Mouse (Mus musculus) adrenal gland (tissue): ENCODE measurements around the gene Ppp1r14b.

Source experiments
- intact Hi-C: fragments of 180-260 bp; cut with DNase I; formaldehyde crosslinking; loops from one replicate; pipeline ENCODE4 v1.15.1; 2025
- long read RNA-seq, 2 experiments: library from polyadenylated mRNA; unstranded; transcript quantifications; one replicate each; pipeline ENCODE4 v2.0.0; 2020; ENCODE audit warnings: borderline replicate concordance in 1 of 2; ENCODE audit not compliant: insufficient replicate concordance in 1 of 2

The Ppp1r14b gene
- long read RNA-seq, experiment 1, transcript Ppp1r14b-201 (4 exons, 999 nt) = major isoform, 36 of 37 reads
- long read RNA-seq, experiment 1, partial matches to known transcripts = 0 of 37 reads
- long read RNA-seq, experiment 1, other reads (novel, unspliced or antisense) = 1 of 37 reads
- long read RNA-seq, experiment 2, transcript Ppp1r14b-201 (4 exons, 999 nt) = major isoform, 41 of 47 reads
- long read RNA-seq, experiment 2, partial matches to known transcripts = 1 of 47 reads
- long read RNA-seq, experiment 2, other reads (novel, unspliced or antisense) = 2 of 47 reads

DNA sequence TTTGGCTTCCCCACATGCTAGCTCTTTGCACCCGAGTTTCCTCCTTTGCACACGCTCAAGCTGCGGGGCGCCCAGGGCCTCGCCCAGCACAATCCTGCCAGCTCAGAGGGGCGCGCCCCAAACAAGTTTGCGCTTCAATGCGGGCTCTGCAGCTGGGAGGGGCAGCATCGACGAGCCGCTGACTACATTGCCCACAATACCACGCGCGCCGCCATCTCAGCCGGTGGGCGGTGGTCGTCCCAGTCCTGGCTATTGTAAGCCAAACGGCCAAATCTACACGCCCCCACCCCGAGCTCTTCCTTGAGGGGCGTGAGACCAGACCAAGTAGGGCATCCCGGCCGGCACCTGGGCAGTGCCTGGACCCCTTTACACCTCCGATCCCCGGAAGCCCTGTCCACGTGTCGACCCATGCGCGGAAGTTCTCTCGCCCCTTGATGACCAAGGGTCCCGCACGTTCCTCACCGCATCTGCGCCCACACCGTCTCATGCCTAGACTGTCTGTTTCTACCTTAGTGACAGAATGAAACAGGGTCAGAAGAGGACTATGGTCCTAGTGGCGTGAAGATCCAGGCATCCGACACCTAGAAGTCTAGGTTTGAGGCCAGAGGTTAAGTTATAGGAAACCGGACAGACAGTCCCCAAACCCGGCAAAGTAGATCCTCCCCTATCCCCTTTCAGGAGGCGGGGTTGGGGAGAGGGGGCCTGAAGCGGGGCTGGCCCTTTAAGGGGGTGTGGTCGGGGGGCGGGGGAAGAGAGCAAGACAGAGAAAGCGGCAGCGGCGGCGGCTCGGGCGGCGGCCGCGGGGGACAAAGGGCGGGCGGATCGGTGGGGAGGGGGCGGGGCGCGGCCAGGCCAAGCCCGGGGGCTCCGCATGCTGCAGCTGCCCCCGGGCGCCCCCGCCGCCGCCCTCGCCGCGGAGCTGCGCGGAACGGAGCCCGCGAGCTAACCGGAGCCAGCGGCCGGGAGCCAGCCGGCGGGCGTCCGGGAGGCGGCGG, at the start of gene Ppp1r14b:
TSS of gene Ppp1r14b (plus strand) at position 758 of the 995 bp plus-strand sequence.
- intact Hi-C loops = loop anchor here (5.0 kb wide), 2 partner anchors 32 to 47 kb away; partner anchors contain the start of genes Bad, Catsperz and Gpr137

DNA sequence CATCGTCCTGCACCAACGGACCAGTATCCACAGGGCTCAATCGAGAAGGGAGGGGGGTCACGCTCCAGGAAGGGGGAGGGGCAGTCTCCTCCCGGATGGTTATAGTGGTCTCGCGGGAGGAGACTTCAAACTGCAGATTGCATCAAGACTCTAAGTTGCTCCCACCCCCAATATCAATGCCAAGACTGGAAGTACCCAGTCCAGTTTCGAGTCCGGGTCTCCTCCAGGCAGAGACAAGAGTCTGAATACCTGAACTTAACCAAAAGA, 49.5 kb upstream of the Ppp1r14b start, which contains the start of gene Catsperz:
TSS of gene Catsperz (minus strand) at position 74 of the 267 bp plus-strand sequence.
- intact Hi-C loops = loop anchor here (5.0 kb wide), 1 partner anchor 47 kb away; the partner anchor contains the start of gene Ppp1r14b

DNA sequence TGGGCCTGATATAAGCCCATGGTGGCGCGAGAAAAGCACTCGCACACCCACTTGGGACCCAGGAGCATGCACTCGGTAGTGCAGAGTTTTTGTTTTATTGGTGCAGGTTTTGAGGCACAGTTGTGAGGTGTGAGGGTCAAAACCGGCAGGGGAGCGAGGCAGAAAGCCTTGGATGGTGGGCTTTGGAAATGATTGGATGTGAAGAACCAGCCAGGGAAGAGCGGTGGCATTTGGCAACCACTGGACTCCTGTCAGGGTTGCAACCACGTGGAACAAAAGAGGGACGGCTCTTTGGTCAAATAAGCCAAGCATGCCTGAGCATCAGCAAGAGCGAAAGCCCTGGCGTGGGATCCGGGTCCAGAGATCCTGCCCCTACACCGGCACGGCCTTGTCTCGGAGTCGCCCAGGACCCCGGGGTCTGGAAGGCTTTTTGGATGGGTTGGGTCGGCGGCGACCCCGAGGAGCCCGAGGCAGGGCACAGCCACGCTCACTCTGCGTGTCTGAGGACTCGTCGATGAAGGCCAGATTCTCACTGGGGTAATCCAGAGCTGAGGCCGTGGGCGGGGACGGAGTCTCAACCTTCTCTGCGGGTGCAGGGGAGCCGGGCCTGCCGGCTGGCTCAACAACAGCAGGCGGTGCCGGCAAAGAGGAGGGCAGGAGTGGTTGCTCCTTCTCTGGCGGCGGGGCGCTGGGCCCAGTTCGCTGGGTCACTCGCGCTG, 49.0 kb upstream of the Ppp1r14b start:
- intact Hi-C loops = loop anchor here (5.0 kb wide), 1 partner anchor 47 kb away; the partner anchor contains the start of gene Ppp1r14b

DNA sequence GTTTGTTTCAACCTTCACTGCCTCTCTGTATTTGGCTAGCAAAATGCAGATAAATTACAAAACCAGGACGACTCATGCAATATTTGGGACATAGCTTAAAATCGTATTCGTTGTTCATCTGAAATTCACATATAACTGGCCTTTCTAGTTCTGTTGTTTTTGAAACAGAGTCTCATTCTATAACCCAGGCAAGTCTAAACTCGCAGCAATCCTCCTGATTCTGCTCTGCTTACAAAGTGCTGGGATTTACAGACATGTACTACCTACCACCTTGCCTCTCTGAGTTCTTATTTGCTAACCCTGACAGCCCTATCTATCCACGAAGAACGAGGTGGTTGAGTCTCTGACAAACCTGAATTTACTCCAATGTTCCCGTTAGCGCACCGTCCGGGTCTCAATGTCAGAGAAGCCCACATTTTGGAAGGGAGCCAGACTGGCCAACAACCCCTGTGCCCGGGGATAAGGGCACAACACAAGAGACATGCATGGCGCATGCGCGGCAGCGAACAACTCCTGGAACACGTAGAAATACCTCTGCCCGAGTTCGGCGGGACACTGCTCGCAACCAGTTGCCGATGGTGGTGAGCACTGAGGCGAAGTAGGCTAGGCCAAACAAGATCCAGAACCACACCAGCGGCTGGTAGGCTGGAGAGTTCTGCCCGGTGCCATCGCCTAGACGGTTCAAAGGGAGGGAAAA, 48.1 kb upstream of the Ppp1r14b start:
- intact Hi-C loops = loop anchor here (5.0 kb wide), 1 partner anchor 46 kb away; the partner anchor contains the start of gene Ppp1r14b

DNA sequence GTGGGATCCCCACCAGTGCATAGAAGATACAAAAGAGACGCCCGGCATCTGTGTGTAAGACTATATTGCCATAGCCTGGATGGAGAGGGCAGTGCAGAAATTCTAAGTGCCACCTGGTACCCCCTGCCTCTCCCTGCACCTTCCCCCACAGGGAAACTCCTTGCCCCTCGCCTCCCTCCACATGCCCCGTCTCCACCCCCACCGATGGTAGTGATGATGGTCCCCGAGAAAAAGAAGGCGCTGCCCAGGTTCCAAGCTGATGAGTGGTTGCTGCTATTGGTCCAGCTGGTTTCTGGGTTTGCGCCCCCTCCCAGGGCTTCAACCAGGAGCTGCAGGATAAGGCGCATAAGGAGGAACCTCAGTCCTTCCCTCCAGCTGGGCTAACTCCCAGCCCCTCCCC, 46.7 kb upstream of the Ppp1r14b start:
- intact Hi-C loops = loop anchor here (2.0 to 5.0 kb wide), 2 partner anchors 44 to 85 kb away; partner anchors contain the start of gene Ppp1r14b

DNA sequence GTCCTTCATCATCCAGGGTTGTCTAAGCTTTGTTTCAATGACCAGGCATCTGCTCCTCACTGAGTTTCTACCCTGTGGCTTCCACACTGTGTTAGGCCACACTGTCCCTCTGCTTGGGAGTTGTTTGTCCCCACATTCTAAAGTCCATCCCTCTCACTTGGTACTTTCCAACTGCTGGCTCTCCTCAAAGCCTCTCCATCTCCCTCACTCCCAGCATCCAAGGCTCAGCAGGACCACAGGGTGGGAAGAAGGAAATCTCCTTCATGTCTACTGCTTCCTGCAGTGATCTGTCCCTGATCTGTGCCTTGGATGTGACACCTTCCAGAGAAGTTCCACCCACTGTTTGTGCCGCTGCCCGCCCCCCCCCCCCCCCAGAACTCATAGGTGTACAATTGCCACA, 43.8 kb upstream of the Ppp1r14b start:
- intact Hi-C loops = no loop called here

DNA sequence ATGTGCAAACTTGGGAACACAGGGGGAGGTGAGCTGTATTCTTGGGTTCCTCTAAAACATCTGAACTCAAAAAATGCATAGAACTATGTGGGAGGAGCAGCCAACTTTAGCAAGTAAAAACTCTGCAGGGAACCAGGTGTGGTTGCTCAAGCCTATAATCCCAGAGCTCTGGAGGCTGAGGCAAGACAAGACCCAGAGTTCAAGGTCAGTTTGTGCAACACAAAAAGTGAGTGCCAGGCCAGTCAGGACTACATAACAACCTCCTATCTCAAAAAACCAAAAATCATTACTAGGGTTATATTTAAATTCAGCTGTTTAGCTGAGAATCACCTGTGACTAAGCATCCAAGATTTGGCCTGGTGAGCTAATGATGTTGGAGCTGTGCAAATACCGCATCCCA, 42.8 kb upstream of the Ppp1r14b start:
- intact Hi-C loops = no loop called here

DNA sequence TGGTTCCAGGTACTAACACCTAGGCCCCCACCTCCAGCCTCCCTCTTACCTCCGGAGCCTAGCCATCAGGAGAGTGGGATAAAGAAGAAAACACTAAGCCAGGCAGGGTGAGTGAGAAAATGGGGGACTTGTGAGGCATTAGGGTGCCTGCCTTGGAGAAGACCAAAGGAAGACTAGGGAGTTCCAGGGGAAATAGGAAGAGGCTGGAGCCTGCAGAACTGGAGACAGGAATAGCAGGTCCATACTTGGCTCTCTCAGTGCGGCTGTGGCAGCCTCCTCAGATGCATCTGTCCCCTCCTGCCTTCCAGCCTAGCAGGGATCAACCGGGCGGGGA, 41.7 kb upstream of the Ppp1r14b start:
- intact Hi-C loops = no loop called here

DNA sequence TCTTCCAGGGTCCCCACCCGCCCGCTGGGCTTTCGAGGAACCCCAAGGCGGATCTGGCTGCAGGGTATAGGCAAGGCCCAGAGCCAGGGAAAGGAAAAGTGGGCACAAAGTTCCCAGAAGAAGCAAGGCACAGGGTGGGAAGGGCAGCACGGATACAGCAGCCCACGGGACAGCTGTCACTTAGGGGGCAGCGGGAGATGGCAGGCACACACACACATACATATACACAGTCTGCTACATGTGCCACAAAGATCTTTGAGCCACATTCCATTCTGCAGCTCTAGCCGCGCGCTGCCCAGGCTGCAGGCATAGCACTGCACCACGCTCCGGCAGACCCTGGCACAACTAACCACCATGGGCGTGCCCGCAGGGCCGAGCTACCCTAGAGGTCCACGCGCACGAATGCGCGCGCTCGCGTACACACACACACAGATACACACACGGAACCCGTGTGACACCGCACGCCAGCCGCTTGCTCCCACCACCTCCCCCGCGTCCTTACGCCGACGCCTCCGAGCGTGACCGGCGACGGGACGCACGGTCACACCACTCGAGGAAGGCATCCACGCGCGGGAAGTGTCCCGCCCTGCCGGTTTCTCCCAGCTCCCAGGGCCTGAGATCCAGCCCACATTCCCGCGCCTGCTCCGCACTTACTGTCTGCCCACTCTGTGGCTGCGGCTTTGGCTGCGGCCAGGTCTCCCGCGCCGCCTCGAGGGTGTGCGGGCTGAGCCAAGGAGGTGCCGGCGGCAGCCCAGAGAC, 41.2 kb upstream of the Ppp1r14b start:
- intact Hi-C loops = no loop called here

DNA sequence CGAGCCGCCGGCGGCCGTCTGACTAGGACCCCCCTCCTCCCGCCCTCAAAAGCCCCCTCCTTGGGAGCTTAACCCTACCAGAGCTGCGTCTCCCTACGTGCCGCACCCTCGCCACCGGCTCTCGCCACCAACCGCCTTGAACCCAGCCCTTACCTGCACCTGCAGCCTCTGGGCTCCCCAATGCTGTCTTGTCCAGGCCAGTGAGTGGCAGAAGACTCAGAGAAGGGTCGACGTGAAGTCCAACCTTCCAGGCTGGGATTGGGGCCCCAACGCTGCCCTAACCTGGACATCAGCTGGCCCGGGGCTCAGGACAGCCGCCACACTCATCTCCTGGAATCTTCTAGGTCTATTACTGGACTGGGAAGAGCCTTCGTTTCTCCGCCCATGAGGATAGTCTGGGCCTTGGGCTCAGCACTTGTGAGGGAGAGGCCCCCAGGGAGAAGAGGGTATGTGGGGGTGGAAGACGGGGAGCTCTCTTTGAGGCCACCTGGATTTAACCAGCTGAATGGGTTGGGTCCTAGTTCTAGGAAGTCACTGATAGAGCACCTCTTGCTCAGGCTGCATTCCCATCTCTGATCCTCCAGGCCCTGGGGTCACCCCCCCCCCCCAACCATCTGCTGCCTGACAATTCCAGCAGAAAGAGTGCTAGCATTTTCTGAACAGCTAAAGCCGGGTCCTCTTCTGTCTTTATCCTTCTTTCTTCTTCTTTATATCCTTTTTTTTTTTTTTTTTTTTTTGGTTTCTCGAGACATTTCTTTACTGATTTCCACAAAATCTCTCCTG, 40.4 kb upstream of the Ppp1r14b start, which contains the start of gene Kcnk4:
TSS of gene Kcnk4 (minus strand) at position 321 of the 783 bp plus-strand sequence.
- intact Hi-C loops = no loop called here

DNA sequence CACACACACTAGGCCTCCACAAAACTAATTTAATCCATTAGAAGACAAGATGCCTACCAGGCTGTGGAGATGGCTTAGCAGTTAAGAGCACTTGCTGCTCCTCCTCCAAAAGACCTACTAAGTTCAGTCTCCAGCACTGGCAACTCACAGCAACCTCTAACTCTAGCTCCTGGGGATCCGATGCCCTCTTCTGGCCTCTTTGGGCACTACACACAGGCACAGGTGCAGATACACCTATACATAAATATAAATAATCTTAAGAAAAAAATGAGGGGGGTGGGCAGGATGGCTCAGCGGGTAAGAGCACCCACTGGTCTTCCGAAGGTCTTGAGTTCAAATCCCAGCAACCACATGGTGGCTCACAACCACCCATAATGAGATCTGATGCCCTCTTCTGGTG, 38.5 kb upstream of the Ppp1r14b start:
- intact Hi-C loops = no loop called here

DNA sequence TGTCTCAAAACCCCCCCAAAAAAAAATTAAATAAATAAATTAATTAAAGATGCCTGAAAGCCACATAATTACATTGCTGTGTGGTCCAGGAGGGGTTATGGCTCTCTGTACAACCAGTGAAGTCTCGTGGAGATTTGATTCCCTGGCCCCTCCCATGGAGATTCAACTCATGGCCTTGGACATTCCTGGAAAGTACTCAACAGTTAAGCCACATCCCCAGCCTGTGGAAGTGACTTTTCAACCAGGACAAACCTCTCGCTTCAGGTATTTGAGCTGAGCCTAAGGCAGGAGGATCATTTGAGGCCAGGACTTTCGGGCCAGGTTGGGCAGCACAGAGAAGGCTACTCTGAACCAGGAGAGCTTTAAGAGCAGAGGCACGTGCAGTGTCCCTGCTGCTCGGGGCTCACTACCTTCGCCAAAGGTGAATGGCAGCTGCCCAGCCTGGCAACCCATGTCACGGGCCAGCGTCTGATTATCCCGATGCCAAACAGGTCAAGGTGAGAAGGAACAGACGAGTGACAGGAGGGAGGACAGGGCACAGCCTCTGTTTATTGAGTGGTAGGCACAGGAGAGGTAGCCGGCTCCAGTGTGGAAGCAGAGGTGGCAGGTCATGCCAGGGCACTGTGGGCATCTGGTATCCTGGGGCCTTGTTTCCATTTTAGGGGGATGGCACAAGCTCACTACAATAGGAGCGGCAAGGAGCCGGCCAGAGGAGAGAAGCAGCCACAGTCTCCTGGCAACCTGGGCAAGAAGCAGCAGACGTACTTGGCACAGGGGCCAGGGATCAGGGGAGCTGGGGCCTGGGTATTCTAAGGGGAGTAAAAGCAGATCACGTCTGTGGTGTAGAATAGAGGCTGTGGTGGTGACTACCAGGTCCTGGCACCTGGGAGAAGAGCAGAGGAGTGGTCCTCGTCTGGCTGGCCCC, 37.0 kb upstream of the Ppp1r14b start:
- intact Hi-C loops = no loop called here

DNA sequence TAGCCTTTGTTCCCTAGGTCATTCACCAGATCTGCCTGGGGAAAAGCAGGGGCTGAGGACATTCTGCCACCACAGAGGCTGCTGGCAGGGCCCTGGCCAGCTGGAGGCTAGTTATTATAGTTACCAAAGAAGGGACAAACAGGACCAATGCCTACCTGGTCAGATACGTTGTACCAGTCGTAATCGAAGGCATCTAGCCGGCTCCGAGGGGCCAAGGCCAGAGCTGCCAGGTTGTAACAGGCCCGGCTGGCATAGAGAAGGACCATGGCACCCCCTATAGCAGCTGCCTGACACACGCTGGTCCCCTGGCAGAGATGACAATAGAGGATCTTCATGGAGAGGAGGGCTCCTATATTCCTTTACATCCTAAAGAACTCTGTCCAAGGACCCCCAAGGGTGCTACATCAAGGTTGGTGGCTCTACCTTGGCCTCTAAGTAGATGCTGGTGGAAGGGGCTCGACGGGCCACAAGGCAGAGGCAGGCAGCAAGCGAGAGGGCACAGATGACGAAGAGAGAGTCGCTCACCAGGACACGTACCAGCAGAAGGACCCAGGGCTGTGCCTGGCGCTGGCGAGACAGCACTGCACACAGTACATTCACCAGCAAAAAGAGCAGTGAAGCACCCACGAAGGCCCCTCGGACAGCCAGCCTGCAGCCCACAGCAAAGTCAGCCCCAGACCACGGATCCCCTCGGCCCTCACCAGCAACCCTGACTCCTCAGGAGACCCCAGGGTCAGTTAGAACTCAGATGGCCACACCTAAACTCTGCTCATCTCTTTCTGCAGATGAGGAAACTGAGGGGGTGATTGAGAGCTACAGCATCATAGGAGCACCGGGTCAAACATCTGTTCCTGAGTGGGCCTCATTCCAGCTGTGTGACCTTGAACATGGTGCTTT, 35.4 kb upstream of the Ppp1r14b start:
- intact Hi-C loops = loop anchor here (5.0 kb wide), 1 partner anchor 38 kb away; the partner anchor contains the start of gene Plcb3

DNA sequence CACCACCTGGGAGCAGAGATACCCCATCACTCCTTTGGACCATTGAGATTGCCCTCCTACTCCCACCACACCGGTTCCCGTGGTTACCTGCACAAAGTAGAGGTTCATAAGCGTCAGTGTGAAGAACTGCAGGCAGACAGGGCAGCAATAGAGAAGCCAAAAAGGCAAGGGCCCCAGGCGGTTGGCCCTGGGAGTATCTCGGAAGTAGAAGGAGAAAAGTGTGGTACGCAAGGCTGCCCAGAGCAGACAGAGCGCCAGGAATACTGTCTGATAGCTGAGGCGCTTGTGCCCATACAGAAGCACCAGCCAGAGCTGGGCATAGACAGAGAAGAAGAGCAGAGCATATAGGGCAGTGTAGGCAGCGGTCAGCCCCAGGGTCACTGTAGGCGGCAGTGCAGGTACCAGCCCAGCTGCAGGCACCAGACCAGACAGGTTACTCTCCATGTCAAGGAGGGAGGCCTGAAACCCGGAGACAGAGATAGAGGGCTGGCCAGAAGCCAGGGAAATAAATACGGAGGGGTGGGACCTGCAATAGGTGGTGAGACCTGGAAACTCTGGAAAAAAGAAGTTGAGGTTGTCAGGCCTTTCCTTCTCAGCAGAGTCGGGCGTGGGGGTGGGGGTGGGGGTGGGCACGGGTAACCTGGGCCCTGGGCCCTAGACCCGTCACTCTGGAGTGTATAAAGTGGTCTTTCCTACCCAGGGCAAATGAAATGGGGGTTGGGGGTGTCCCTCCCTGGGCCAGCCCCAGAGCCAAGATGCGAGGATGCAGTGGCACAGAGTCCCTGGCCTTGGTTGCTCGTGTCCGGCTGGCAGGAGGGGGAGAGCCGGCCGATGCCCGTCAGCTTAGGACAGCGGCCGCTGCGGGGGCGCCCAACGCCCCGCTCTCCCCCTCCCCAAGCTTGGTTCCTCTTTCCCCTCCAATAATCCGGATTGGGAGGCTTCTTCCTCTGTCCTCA, 34.1 kb upstream of the Ppp1r14b start:
- intact Hi-C loops = loop anchor here (5.0 kb wide), 1 partner anchor 37 kb away; the partner anchor contains the start of gene Plcb3

DNA sequence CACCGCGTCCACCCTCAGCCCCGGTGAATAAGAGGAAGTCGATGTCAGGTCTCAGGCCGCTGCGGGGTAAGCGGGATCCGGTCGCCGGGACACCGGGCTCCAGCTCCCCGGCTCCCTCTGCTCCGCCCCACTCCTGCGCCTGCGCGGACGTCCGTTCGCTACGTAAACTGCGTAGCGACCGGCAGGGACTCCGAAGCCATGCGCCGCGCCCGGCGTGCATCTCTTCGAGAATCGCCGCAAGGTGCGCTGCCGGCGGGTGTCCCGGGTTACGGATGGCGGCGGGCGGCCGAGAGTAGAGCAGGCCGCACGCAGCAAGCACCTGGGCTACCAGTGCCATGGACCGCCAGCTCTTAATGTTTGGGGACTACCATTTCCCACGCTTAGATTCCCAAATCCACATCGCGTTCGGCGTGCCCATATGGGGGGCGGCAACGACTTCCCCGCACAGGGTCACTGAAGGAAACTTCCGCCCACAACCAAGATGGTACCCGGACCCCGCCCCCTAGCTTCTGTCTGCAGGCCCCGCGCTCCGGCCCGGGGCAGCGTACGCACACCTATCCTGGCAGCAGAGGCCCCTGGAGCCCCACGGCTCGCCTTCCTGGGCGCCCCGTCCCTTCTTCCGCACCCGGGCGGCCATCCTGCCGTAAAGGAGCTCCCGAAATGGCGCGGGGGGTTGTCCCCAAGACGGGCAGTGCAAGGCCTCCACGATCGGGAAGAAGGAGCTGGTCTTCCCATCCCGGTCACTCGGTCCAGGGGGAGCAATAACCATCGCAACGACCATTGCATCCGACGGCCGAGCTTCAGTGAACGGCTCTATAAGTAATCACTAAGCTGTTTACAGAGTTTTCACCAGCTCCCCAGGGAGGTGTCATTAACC, 33.2 kb upstream of the Ppp1r14b start, which contains the start of gene Bad:
TSS of gene Bad (plus strand) at position 490 of the 877 bp plus-strand sequence.
- intact Hi-C loops = loop anchor here (5.0 kb wide), 1 partner anchor 36 kb away; the partner anchor contains the start of gene Plcb3
